ENCODE assay signal across 9 mouse cellular contexts in the genomic region with DNA sequence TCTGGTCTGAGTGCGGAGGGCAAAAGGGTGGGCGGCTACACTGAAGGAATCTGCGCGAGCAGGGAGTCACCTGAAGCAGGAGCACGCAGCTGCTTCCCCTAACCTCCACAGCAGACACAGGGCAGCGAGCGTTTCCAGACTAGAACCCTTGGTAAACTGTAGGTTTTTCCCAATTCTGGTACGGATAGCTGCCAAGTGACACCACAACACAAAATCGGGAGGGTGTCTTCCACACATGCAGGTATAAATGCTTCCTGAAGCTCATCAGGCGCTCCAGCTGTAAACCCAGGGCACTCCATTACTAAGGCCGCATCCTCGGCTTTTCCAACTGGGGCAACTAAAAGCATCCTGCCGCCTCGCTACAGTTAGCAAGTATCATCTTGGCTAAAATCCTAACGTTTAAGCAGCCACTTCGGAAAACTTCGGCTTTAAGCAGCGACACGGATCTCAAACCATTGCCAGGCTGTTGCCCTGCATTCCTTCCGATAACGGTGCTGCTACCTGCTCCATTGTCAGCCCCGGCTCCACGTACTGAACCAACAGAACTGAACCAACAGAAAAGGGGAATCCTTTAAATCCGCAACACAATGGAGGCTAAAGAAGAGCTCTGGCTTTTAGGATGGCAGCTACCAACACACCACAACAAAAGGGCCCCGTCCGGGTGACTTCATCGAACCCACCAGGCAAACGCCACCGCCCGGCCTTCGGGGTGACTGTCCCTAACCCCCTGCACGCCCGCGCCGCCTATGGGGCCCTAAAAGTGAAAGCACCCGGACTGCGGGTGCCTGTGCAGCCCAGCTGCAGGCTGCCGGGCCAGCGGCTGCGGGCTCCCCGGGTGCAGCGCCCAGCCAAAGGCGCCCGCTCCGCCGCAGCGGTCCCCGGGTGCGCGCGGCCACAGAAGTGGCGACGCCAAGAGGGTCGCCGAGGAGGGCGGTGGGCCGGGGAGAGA. TPM values are rescaled to one million over a fixed set of nuclear protein-coding genes. Genes with fewer than 3 reads are reported as not detected.
DNase-seq lines count a peak whose midpoint lies in the region; ATAC-seq and TF ChIP-seq lines count a peak whose summit lies in the region.
"Had no signal": no experiment of that assay in that cellular context is flagged by ENCODE, and none has a peak within 500 bp of the region (broad histone marks: within the 10 kb centered on the region; RNA-seq: fewer than 3 reads in every experiment).

No protein-coding gene starts in this region.

- peak; percentile 73 to 83 for DNase-seq in heart, postnatal 36 days
- DNase-seq in layer of hippocampus, adult 8-10 months (ENCODE audit: low spot score in 2 of 2): peak; percentile 49 to 52
- DNase-seq in thymus, adult 18-20 months: peak; percentile 63 to 69

- no peaks in the 10 kb centered on the region for H3K36me3 ChIP-seq in E14TG2a.4 (ENCODE audit: insufficient read depth, low read length)
- no peaks in the 10 kb centered on the region for H3K36me3 ChIP-seq in forebrain, embryonic 15.5 days
- H3K36me3 ChIP-seq in lung, embryonic 15.5 days: no peaks in the 10 kb centered on the region

- no peak for TF ChIP-seq CTCF in E14TG2a.4 (conservative IDR thresholded peaks at IDR 0.05; ENCODE audit: low read length)
- no peak for TF ChIP-seq CTCF in olfactory bulb, adult 2 months (IDR thresholded peaks at IDR 0.05; ENCODE audit: insufficient read depth, low read depth, low read length)

- TF ChIP-seq POLR2A in olfactory bulb, adult 2 months (IDR thresholded peaks at IDR 0.05; ENCODE audit: insufficient read depth, low read depth, low read length): no peak

- intact Hi-C loops in heart, postnatal 36 days (cut with DNase I): loop anchor here (1.0 to 5.0 kb wide), 5 partner anchors 35 to 270 kb away; a partner anchor contains a TSS

- H3K4me3 ChIP-seq in E14TG2a.4 (replicated peaks; ENCODE audit: low read length): peak overlapping the region; percentile 91
- H3K4me3 ChIP-seq in forebrain, embryonic 15.5 days: peak overlapping the region; percentile 98
- peak overlapping the region; percentile 87 for H3K4me3 ChIP-seq in lung, embryonic 15.5 days
- peak overlapping the region; percentile 98 for H3K4me3 ChIP-seq in olfactory bulb, adult 2 months (ENCODE audit: insufficient read depth, low read depth, low read length)

- peak overlapping the region; percentile 71 for H3K4me2 ChIP-seq in forebrain, embryonic 15.5 days (replicated peaks)
- H3K4me2 ChIP-seq in lung, embryonic 15.5 days: peak overlapping the region; percentile 81

- peak overlapping the region; percentile 96 for H3K27ac ChIP-seq in forebrain, embryonic 15.5 days (replicated peaks)
- peak overlapping the region; percentile 96 for H3K27ac ChIP-seq in lung, embryonic 15.5 days
- H3K27ac ChIP-seq in olfactory bulb, adult 2 months (ENCODE audit: insufficient read depth, low read depth, low read length): peak overlapping the region; percentile 92

- ATAC-seq in cerebellum, adult (ENCODE audit: insufficient number of reproducible peaks, low FRiP score, low TSS enrichment): peak; percentile 57
- ATAC-seq in forebrain, embryonic 15.5 days (replicated peaks): peak; percentile 87
- peak; percentile 87 for ATAC-seq in lung, embryonic 15.5 days (ENCODE audit: borderline replicate concordance, extremely low read depth, low FRiP score, low TSS enrichment)

- under 1% methylated on average over 57 of the region's 57 CpGs for WGBS in forebrain, embryonic 15.5 days
- under 1% methylated on average over 56 of the region's 57 CpGs for WGBS in lung, embryonic 15.5 days
- WGBS in olfactory bulb, adult 2 months: under 1% methylated on average over 57 of the region's 57 CpGs

- H3K9ac ChIP-seq in forebrain, embryonic 15.5 days (replicated peaks): peak overlapping the region; percentile 93
- H3K9ac ChIP-seq in lung, embryonic 15.5 days: peak overlapping the region; percentile 85

- H3K9me3 ChIP-seq in E14TG2a.4 (ENCODE audit: low read length): no peaks in the 10 kb centered on the region
- no peaks in the 10 kb centered on the region for H3K9me3 ChIP-seq in forebrain, embryonic 15.5 days
- H3K9me3 ChIP-seq in lung, embryonic 15.5 days: no peaks in the 10 kb centered on the region

- peaks cover 58% of the 10 kb centered on the region for H3K4me1 ChIP-seq in E14TG2a.4 (replicated peaks; ENCODE audit: low read depth, low read length)
- peaks cover 26% of the 10 kb centered on the region for H3K4me1 ChIP-seq in forebrain, embryonic 15.5 days
- H3K4me1 ChIP-seq in lung, embryonic 15.5 days: peaks cover 32% of the 10 kb centered on the region
- peaks cover 6% of the 10 kb centered on the region for H3K4me1 ChIP-seq in olfactory bulb, adult 2 months (ENCODE audit: control insufficient read depth, insufficient read depth, low read length)

- H3K27me3 ChIP-seq in E14TG2a.4 (ENCODE audit: insufficient read depth, low read length): peaks cover 10% of the 10 kb centered on the region; the same call in 1 of the 2 replicates
- H3K27me3 ChIP-seq in forebrain, embryonic 15.5 days: no peaks in the 10 kb centered on the region
- H3K27me3 ChIP-seq in lung, embryonic 15.5 days: no peaks in the 10 kb centered on the region

RNA-seq across cellular contexts. Expression of a gene that starts 0.6 kb away (rescaled TPM):
- polyA plus RNA-seq in forebrain, embryonic 15.5 days (2015; fragmentation: Nextera tagmentation; extraction: Ambion mirVana): not detected in 2 replicates
- 1 to 10 TPM in 1 of 2 experiments, not detected in 1; 2.1 TPM for total RNA-seq in heart, postnatal 36 days (2021)
- total RNA-seq in layer of hippocampus, adult 8-10 months (2022): 1 to 10 TPM in 1 of 4 experiments, not detected in 3; 10.0 TPM
- polyA plus RNA-seq in lung, embryonic 15.5 days (2015; fragmentation: Nextera tagmentation; extraction: Ambion mirVana): not detected in 2 replicates
- polyA plus RNA-seq in olfactory bulb, adult 2 months (2012; ENCODE audit: insufficient read depth, insufficient read length, low replicate concordance, missing spikeins): not detected in 2 replicates
- polyA plus RNA-seq: frontal cortex, adult 2 months had no signal

RNA-seq across cellular contexts. Expression of a gene that starts 44.9 kb away (rescaled TPM):
- polyA plus RNA-seq in forebrain, embryonic 15.5 days (2015; fragmentation: Nextera tagmentation; extraction: Ambion mirVana): 190 and 195 TPM in 2 replicates
- 10 to 100 TPM; 88.8 to 95.0 TPM for total RNA-seq in heart, postnatal 36 days (2021)
- 100 to 1,000 TPM; 147 to 159 (median 153) TPM for total RNA-seq in layer of hippocampus, adult 8-10 months (2022)
- polyA plus RNA-seq in lung, embryonic 15.5 days (2015; fragmentation: Nextera tagmentation; extraction: Ambion mirVana): 99.4 and 108 TPM in 2 replicates
- polyA plus RNA-seq in olfactory bulb, adult 2 months (2012; ENCODE audit: insufficient read depth, insufficient read length, low replicate concordance, missing spikeins): not detected in 2 replicates

RNA-seq across cellular contexts. Expression of a gene that starts 45.0 kb away (rescaled TPM):
- polyA plus RNA-seq in forebrain, embryonic 15.5 days (2015; fragmentation: Nextera tagmentation; extraction: Ambion mirVana): 195 and 199 TPM in 2 replicates
- total RNA-seq in heart, postnatal 36 days (2021): 10 to 100 TPM; 59.4 to 67.6 TPM
- 100 to 1,000 TPM; 119 to 124 (median 119) TPM for total RNA-seq in layer of hippocampus, adult 8-10 months (2022)
- polyA plus RNA-seq in lung, embryonic 15.5 days (2015; fragmentation: Nextera tagmentation; extraction: Ambion mirVana): 165 and 167 TPM in 2 replicates
- 419 TPM in 1 of 2 replicates, not detected in the other for polyA plus RNA-seq in olfactory bulb, adult 2 months (2012; ENCODE audit: insufficient read depth, insufficient read length, low replicate concordance, missing spikeins)

RNA-seq across cellular contexts. Expression of a gene that starts 56.3 kb away (rescaled TPM):
- polyA plus RNA-seq in forebrain, embryonic 15.5 days (2015; fragmentation: Nextera tagmentation; extraction: Ambion mirVana): 60.4 and 60.7 TPM in 2 replicates
- total RNA-seq in heart, postnatal 36 days (2021): 10 to 100 TPM; 15.0 to 15.2 TPM
- total RNA-seq in layer of hippocampus, adult 8-10 months (2022): 10 to 100 TPM; 33.8 to 41.4 (median 35.8) TPM
- polyA plus RNA-seq in lung, embryonic 15.5 days (2015; fragmentation: Nextera tagmentation; extraction: Ambion mirVana): 140 and 146 TPM in 2 replicates
- polyA plus RNA-seq in olfactory bulb, adult 2 months (2012; ENCODE audit: insufficient read depth, insufficient read length, low replicate concordance, missing spikeins): not detected in 2 replicates

Comparison
In these comparisons a context has a peak if more than half of its experiments do, and no peak if none do; other contexts are left out.
1. Peak in every context shown above with its lines: DNase-seq, ATAC-seq, H3K4me3 ChIP-seq and H3K27ac ChIP-seq.